Mouse (Mus musculus) liver, embryonic 14.5 days (tissue): ENCODE data around the gene Cacng8.

ENCODE experiments used
- CTCF ChIP-seq: IDR thresholded peaks from 2 replicates; pipeline ENCODE4 v1.5.1; 2016; ENCODE audit warnings: antibody characterized with exemption, low read depth, control low read depth
- EP300 ChIP-seq: IDR thresholded peaks from 2 replicates; pipeline ENCODE4 v1.6.1; 2016; ENCODE audit warnings: antibody characterized with exemption, low read depth

DNA sequence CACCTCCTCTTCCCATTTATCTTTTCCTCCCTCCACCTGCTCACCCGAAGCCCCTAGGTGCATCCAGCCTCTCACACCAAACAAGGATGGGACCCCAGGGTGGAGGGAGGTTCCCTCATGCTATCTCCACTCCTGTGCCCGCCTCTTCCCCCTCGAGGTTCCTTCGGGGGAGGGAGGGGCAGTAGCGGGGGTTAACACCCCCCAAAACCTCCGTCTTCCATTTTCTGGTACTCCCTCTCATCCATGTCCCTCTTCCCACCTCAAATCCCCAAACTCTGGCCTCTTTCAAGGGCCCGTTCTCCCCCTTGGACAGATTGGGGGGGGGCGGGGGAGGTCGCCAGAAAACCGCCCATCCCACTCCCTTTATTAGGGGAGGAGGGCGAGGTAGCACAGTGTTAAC, 22.9 kb upstream of the Cacng8 start:
- no peak for TF ChIP-seq CTCF
- TF ChIP-seq EP300, result no peak
